Mouse (Mus musculus): ENCODE results near the gene Rassf2. TPM values are rescaled to one million over a fixed set of nuclear protein-coding genes. Genes with fewer than 3 reads are reported as not detected.

Gene Rassf2
- 1 to 10 TPM; 3.5 to 6.8 TPM for total RNA-seq (2021)
- long read RNA-seq, experiment 1, full-length matches to known transcripts = 3 of 6 reads
- long read RNA-seq, experiment 1, partial matches to known transcripts = 0 of 6 reads
- long read RNA-seq, experiment 1, other reads (novel, unspliced or antisense) = 3 of 6 reads
- long read RNA-seq, experiment 2, partial matches to known transcripts = 0 of 2 reads
- long read RNA-seq, experiment 2, other reads (novel, unspliced or antisense) = 2 of 2 reads

DNA sequence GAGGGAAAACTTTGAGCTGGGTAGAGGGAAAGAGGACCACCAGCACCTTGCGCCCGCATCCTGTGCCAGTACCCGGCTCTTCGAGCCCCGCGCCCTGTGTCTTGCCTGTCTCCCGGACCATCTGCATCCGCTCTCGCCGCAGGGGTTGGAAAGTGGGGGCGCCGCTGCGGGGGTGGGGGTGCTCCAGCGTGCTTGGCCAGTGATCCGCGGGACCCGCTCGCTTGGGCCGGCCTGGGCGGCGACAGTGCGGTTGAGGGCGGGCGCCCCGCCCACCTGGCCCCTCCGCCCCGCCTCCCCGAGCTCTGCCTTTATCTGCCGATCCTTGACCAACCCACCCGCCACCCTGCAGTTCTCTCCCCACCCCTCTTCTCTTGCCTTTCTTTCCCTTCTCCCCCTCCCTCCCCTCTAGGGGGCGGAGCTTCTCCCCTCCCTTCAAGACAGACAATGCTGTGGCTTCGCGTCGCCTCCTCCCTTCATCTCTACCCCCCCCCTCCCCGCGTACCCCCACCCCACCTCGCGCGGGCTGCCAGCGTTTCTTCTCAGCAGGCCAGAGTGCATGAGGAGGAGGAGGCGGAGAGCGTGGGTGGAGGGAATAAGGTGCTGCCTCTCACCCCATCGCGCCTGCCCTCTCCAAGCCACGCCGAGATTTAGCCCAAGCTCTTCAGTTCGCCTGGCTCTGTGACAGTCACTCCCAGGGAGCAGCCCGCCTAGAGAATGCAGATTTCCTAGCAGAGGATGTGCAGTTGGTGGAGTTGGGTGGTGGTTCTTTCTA, at the start of gene Rassf2:
Rassf2 (minus strand) TSS at position 613 of the 772 bp plus-strand sequence.
- no peak for TF ChIP-seq CTCF (IDR thresholded peaks at IDR 0.05)
- DNase-seq = peak; percentile 90
- peak within 1 kb of the TSS; percentile 87 for H3K27ac ChIP-seq
- peak within 1 kb of the TSS; percentile 85 for H3K4me3 ChIP-seq
- intact Hi-C loops (cut with DNase I) = no loop called here

DNA sequence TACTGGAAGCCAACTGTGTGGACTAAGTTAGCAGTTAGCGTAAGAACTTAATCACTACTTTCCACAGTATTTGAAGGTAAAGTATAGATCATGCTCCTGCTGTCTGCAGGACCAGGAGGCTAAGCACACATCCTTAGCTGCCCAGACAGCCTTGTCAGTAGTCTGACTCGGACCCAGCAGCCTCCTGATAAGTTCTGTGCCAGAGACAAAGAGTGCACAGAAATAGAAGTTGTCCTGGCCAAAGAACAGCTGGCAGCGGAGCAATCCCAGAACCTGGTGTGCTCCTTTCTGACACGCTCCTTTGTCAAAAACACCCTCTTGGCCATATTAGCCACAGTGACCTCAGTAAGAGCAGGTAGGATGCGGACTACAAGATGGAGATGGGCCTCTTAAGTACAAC, 49.1 kb upstream of the Rassf2 start:
- H3K27ac ChIP-seq = no peak overlapping the region
- intact Hi-C loops (cut with DNase I) = no loop called here
- no peak for DNase-seq

DNA sequence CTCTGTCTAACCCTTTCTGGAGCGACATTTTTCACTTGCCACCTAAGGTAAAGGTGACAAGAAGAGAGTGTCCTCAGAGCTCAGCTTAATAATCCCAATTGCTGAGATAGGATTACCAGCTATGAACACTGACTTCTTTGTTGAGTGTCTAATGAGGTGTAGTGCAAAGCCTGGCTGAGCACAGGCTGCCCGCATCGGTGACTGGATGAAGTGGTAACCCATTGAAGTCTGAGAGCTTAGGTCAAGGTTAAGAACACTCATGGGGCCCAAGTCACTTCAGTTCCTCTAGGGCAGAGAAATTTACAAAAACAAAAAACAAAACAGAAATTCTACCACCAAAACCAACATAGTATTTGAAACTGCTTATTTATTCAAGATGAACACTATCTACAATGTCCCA, 43.0 kb upstream of the Rassf2 start:
- no peak overlapping the region for H3K27ac ChIP-seq
- intact Hi-C loops (cut with DNase I) = loop anchor here (2.0 kb wide), 1 partner anchor 26 kb away; no protein-coding TSS in a partner anchor
- no peak for DNase-seq
- TF ChIP-seq CTCF (IDR thresholded peaks at IDR 0.05) = no peak
- no peak overlapping the region for H3K4me3 ChIP-seq

More for the DNA sequence above, 49.1 kb upstream of the Rassf2 start:
- H3K4me3 ChIP-seq = no peak overlapping the region
- no peak for TF ChIP-seq CTCF (IDR thresholded peaks at IDR 0.05)

DNA sequence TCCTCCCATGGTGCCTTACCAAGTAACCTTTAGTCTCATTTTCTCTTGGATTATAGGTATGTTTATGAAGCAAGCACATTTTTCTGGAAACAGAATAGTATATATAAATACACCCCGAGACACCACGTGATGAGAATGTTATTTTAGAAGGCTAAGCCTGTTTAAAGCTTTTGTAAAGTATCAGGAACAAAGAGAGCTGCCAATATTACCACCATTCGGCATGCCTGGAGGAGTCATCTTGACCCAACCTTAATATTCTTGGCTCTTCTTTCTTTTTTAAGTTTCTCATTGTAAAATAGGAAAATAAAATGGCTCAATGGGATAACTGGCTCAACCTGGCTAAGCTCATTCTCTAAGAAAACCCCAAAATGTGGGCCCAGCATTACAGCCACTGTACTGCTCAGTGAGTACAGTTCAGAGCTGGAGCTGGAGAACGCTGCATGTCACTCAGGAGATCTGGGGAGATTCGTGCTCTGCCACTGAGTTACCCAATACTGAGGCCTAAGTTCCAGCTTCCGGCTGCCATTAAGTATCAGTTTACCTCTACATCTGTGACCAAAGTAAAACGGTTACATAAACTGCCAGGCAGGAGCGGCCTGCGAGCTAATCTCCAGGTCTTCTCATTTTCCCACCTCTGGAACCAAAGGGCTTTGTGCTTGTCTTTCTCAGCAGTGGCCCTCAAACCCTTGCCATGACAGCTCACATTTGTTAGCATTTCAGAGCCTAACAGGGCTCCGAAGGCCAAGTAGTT, 40.1 kb upstream of the Rassf2 start:
- no peak overlapping the region for H3K4me3 ChIP-seq
- intact Hi-C loops (cut with DNase I) = loop anchor here (1.0 kb wide), 1 partner anchor 27 kb away; no protein-coding TSS in a partner anchor
- DNase-seq = peak; percentile 66
- TF ChIP-seq CTCF (IDR thresholded peaks at IDR 0.05) = no peak
- peak overlapping the region; percentile 77 for H3K27ac ChIP-seq

DNA sequence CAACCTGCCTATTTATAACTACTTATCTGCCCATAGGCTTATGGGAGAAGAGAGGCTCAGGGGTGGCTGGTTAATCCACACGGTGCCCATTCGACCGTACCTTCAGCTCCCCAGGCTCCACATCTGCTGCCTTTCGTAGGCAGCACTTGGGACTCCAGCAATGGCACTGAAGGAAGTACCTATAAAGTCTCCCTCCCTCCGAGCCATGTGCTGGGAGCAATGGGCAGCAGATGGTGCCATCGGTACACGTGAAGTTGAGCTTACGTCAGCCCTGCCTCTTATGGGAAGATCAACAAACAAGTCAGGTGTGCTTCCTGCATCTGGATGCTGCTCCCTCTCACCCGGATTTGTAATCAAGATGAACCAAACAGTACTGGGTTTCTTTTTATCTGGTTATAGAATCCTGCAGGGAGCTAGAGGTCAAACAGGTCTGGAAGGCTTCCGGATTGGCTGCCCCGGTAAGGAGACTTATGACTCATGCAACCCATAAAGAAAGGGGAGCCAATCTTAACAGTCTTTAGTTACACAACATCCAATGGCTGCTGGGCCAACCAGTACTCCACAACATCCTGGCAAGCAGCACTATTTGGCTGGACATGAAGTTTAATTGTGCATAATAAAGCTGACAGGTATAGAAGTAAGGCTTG, 34.2 kb upstream of the Rassf2 start:
- H3K4me3 ChIP-seq = no peak overlapping the region
- peak; percentile 23; the same call in 1 of the 2 replicates for TF ChIP-seq CTCF (IDR thresholded peaks at IDR 0.05)
- H3K27ac ChIP-seq = no peak overlapping the region
- intact Hi-C loops (cut with DNase I) = no loop called here
- no peak for DNase-seq

DNA sequence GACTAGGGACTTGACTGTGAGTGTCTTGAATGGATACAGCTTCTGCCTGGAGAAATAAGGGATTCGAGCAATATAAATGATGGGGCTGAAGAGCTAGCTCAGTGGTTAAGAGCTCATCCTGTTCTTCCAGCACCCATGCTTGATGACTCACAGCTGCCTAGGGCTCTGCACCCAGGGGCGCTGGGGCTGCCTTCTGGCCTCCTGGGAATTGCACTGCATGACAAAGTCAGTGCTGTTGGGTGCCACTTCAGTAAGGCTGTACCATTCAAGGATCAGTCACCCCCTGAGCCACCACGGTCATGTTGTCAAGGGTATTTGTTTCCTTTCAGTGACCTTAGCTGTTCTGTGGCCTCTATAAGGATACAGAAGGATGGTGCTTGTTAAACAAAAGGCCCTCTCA, 33.7 kb upstream of the Rassf2 start:
- H3K27ac ChIP-seq = no peak overlapping the region

DNA sequence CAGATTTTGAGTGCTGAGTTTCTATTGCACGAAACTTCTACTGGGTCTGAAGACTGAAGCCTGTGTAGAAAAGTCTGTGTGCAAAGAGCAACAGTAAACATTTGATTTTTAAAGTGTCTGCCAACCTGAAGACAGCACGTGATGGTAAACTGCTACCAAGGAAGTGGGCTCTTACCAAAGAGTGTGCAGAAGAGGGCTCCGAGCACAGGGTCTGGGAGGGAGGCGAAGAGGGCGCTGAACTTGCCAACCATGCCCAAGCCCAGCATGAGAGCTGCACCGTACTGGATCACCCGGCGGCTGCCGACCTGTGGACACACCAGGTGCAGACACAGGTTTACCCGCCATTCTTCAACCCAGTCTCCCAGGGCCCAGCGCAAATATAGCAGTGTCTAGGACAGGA, 31.8 kb upstream of the Rassf2 start:
- DNase-seq = no peak
- intact Hi-C loops (cut with DNase I) = no loop called here

More for the DNA sequence above, 33.7 kb upstream of the Rassf2 start:
- intact Hi-C loops (cut with DNase I) = no loop called here
- H3K4me3 ChIP-seq = no peak overlapping the region
- no peak for TF ChIP-seq CTCF (IDR thresholded peaks at IDR 0.05)
- no peak for DNase-seq

DNA sequence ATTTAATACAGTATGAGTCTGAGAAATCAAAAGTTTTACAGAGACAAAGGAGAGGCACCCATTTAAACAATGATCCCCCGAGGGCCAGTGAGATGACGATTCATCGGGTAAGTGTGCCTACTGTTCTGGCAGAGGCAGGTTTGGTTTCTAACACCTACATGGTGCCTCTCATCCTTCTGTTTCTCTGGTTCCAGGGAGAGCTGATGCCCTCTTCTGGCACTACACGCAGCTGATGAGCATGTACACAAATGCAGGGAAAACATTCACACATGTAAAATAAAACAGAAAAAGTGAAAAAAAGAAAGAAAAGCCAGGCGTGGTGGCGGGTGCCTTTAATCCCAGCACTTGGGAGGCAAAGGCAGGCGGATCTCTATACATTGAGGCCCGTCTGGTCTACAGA, 29.9 kb upstream of the Rassf2 start:
- TF ChIP-seq CTCF (IDR thresholded peaks at IDR 0.05) = peak; percentile 24; the same call in 1 of the 2 replicates
- Histone ChIP-seq H3K27ac (no peak overlapping the region), H3K4me3 (no peak overlapping the region)
- intact Hi-C loops (cut with DNase I) = no loop called here
- DNase-seq = no peak

More for the DNA sequence above, 31.8 kb upstream of the Rassf2 start:
- TF ChIP-seq CTCF (IDR thresholded peaks at IDR 0.05) = no peak
- no peak overlapping the region for H3K27ac ChIP-seq
- no peak overlapping the region for H3K4me3 ChIP-seq

DNA sequence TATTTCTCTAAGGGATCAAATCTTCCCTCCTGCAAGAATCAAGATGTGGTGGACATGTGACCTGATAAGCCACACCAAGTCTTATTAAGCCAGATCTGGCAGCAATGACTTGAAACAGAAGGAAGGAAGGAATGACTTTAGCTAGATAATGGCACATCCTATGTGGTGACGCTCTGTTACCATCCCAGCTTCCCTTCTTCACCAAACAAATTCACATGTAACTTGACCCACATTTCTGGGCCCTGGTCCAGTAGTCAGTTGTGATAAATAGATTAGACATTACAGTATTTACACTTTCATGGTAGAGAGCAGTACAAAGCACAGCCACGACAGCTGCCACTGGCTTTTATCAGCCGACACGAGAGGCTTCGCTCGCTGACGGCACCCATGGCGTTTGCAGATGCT, 25.3 kb upstream of the Rassf2 start:
- DNase-seq = no peak
- Histone ChIP-seq H3K27ac (no peak overlapping the region), H3K4me3 (no peak overlapping the region)
- TF ChIP-seq CTCF (IDR thresholded peaks at IDR 0.05) = no peak
- intact Hi-C loops (cut with DNase I) = no loop called here

DNA sequence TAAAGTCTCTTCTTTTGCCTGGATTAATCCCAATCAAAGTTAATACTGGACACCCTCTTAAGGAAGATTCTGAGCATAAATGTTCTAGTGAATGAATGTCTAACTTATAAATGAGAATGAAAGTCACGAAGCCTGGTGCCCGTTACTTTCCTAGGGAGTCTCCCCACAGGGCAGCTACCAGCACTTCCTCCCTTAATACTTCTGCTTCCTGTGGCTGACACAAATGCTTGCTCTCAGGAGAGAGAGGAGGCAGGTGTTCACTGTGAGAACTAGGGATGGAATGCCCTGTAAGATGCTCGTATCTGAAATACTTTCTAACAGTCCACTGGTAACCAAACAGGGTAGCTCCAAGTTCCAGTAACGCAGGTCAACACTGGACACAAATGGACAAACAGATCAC, 23.8 kb upstream of the Rassf2 start:
- H3K4me3 ChIP-seq = no peak overlapping the region
- intact Hi-C loops (cut with DNase I) = no loop called here

DNA sequence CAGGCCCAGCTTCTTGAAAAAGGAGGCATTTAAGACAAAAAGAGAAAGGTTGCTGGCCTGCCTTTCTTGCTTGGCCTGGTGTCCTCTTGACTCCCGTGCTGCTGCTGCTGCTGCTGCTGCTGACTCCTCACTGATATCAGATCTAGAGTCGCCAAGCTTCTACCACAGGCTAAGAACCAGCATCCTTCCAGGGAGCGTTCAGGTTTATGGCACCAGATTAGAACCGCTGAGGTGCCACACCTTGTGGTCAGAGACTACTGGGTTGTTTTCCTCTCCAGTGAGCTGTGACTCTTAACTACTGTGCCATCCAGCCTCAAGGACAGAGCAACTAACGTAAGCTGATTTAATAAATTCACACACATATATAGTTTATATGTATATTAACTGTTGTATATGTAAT, 21.7 kb upstream of the Rassf2 start:
- no peak for TF ChIP-seq CTCF (IDR thresholded peaks at IDR 0.05)
- intact Hi-C loops (cut with DNase I) = no loop called here
- no peak for DNase-seq
- Histone ChIP-seq H3K4me3 (no peak overlapping the region), H3K27ac (no peak overlapping the region)

More for the DNA sequence above, 23.8 kb upstream of the Rassf2 start:
- no peak for DNase-seq
- no peak for TF ChIP-seq CTCF (IDR thresholded peaks at IDR 0.05)
- H3K27ac ChIP-seq = no peak overlapping the region

DNA sequence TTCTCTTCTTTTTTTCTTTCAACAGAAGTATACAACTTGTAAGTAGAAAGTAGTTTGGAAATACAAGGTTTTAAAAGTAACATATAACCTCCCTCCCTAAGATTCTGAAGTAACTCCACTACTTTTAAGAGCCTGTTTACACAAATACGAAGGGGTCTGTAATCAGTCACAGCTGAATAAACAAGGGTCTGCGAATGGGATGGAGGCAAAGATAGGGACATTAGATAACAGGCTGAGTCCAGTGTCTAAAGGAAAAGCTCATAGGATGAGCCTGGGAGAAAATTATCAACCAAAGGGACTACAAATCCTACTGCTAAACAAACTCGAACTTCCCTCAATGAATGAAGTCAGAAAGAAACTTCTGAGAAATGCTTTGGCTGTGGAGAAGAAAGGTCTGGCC, 19.9 kb upstream of the Rassf2 start:
- TF ChIP-seq CTCF (IDR thresholded peaks at IDR 0.05) = no peak
- Histone ChIP-seq H3K4me3 (no peak overlapping the region), H3K27ac (no peak overlapping the region)
- no peak for DNase-seq
- intact Hi-C loops (cut with DNase I) = no loop called here

Data from gastrocnemius, adult 2 months (tissue).